Mouse (Mus musculus) testis, adult 2 months (tissue): ENCODE data around the gene Ghrhr.

ENCODE experiments used
- CTCF ChIP-seq: fragments of 200-500 bp; IDR thresholded peaks from 2 replicates; pipeline ENCODE4 v1.5.1; 2012; ENCODE audit warnings: low read depth, mild to moderate bottlenecking, inconsistent platforms, low read length, moderate library complexity; ENCODE audit not compliant: control insufficient read depth, insufficient read depth, insufficient replicate concordance
- POLR2A ChIP-seq: fragments of 200-500 bp; IDR thresholded peaks from 2 replicates; pipeline ENCODE4 v1.6.1; 2012; ENCODE audit warnings: low read depth, mild to moderate bottlenecking, inconsistent platforms, low read length, moderate library complexity; ENCODE audit not compliant: control insufficient read depth

GRCm38 (mm10) chr6:55389321-55389720 lies 13.2 kb downstream of the Ghrhr start:
- TF ChIP-seq CTCF (no peak), POLR2A (no peak)
